Mouse (Mus musculus) cortical plate, adult 2 months (tissue): ENCODE results near the gene Tpgs1. TPM values are rescaled to one million over a fixed set of nuclear protein-coding genes. Genes with fewer than 3 reads are reported as not detected.

Source experiments
- H3K27ac ChIP-seq: fragments of 200-500 bp; 2 replicates; pipeline ENCODE4 v1.5.1; 2012; ENCODE audit warnings: low read length, control low read depth, inconsistent platforms; ENCODE audit not compliant: insufficient read depth
- H3K4me1 ChIP-seq: fragments of 200-500 bp; 2 replicates; pipeline ENCODE4 v1.6.1; 2011; ENCODE audit warnings: low read length; ENCODE audit not compliant: control insufficient read depth, insufficient read depth
- H3K4me3 ChIP-seq: fragments of 200-500 bp; 2 replicates; pipeline ENCODE4 v1.5.1; 2011; ENCODE audit warnings: mild to moderate bottlenecking, low read length, control low read depth; ENCODE audit not compliant: insufficient read depth
- CTCF ChIP-seq: fragments of 200-500 bp; IDR thresholded peaks from 2 replicates; pipeline ENCODE4 v1.5.1; 2011; ENCODE audit warnings: mild to moderate bottlenecking, control low read depth, low read length; ENCODE audit not compliant: insufficient read depth; ENCODE audit errors: extremely low read depth
- POLR2A ChIP-seq: fragments of 200-500 bp; IDR thresholded peaks from 2 replicates; pipeline ENCODE4 v1.6.1; 2011; ENCODE audit warnings: mild to moderate bottlenecking, low read length, control low read depth; ENCODE audit not compliant: insufficient read depth; ENCODE audit errors: extremely low read depth
- polyA plus RNA-seq: library from polyadenylated mRNA; depleted of rRNA; stranded (reverse); fragments of >200 nt; gene quantifications from 2 replicates; pipeline ENCODE4 v1.2.3, GENCODE M21; 2012

The Tpgs1 gene
- polyA plus RNA-seq, 1 experiment = 87.5 TPM

DNA sequence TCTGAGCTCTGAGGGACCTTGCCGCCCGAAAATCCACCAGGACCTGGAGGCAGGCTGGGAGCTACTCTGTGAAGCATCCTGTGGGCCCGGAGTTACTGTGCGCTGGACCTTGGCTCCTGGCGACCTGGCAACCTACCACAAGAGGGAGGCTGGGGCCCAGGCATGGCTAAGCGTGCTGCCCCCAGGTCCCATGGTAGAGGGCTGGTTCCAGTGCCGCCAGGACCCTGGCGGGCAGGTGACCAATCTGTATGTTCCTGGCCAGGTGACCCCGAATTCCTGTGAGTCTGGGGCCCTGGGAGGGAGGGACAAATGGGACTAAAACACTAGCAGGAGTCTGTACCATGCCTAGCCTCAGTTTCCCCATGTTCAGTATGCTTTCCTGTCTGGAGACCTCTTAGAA, 2.7 kb upstream of the Tpgs1 start:
- TF ChIP-seq POLR2A = no peak
- TF ChIP-seq CTCF = no peak
- no peak overlapping the region for H3K4me3 ChIP-seq
- H3K4me1 ChIP-seq = peaks cover 8% of the 10 kb centered on the region
- H3K27ac ChIP-seq = no peak overlapping the region

GRCm38 (mm10) chr10:79668076-79668475, 1.1 kb upstream of the Tpgs1 start:
- H3K27ac ChIP-seq = no peak overlapping the region
- TF ChIP-seq CTCF (no peak), POLR2A (no peak)
- H3K4me3 ChIP-seq = no peak overlapping the region
- H3K4me1 ChIP-seq = peaks cover 8% of the 10 kb centered on the region

GRCm38 (mm10) chr10:79669576-79670057, 448 bp downstream of the Tpgs1 start:
- H3K4me3 ChIP-seq = peak overlapping the region; percentile 45
- peak overlapping the region; percentile 87 for H3K27ac ChIP-seq
- TF ChIP-seq POLR2A = no peak
- no peak for TF ChIP-seq CTCF
- peaks cover 8% of the 10 kb centered on the region for H3K4me1 ChIP-seq

DNA sequence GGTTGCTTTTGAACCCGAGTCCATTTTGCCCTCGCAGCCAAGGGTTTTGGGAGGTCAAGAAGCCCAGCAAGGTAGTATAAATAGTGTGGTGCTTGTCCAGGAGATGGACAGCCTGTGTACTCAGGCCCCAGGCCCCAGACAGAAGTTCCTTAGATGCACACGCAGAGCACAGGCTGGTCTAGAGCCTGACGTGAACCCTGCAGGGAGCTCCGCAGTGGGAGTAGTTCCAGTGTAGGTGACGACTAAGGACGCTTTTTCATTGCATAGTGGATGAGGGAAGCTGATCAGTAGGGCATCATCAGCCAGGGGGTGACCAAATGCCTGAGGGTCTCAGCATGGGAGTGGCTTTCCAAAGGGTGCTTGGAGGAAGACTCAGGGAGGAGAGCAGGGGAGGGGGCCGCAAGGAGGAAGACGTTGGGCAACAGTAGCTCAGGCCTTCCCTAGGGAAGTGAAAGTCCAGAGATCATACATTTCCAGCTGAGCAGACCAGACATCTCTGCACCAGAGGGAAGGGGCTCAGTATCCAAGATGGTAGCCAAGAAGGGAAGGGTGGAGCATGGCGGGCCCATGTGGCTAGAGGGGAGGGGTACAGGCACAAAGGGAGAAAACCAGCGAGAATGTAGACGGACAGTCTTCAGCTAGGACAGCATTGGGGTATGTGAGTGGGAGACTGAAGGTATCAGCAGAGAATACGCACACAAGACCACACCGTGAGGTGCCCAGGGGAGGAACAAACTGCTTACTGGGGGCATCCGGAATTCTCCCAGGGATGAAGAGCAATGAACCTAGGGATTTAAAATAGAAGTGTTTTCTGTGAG, 1.1 kb downstream of the Tpgs1 start:
- TF ChIP-seq POLR2A (no peak), CTCF (no peak)
- peaks cover 8% of the 10 kb centered on the region for H3K4me1 ChIP-seq

GRCm38 (mm10) chr10:79671396-79672087, 2.4 kb downstream of the Tpgs1 start:
- Histone ChIP-seq H3K27ac (no peak overlapping the region), H3K4me1 (peaks cover 8% of the 10 kb centered on the region), H3K4me3 (no peak overlapping the region)
- TF ChIP-seq CTCF = no peak
- TF ChIP-seq POLR2A = no peak

More for the DNA sequence above, 1.1 kb downstream of the Tpgs1 start:
- peak overlapping the region; percentile 45 for H3K4me3 ChIP-seq
- no peak overlapping the region for H3K27ac ChIP-seq

DNA sequence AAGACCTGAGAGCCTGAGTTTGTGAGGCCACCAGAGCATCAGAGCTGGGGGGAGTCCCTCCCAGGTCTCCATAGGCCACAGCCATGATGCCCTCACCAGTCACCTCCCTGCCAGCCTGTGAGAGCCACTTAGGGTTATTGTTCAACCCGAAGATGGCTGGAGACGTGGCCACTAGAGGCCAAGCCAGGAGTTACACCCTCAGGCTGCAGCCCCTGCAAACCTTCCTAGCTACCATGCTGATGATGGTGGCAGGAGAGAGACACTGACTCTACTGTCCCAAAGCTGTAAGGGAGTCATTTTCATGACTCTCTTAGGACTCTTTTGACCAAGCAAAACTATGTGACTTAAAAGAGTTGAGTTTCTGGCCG, 2.9 kb downstream of the Tpgs1 start:
- H3K4me3 ChIP-seq = no peak overlapping the region
- no peak for TF ChIP-seq POLR2A
- TF ChIP-seq CTCF = no peak
- H3K4me1 ChIP-seq = peaks cover 8% of the 10 kb centered on the region
- H3K27ac ChIP-seq = no peak overlapping the region

GRCm38 (mm10) chr10:79673054-79673453, 3.9 kb downstream of the Tpgs1 start:
- TF ChIP-seq POLR2A (no peak), CTCF (no peak)
- Histone ChIP-seq H3K4me1 (peaks cover 8% of the 10 kb centered on the region), H3K27ac (no peak overlapping the region), H3K4me3 (no peak overlapping the region)

DNA sequence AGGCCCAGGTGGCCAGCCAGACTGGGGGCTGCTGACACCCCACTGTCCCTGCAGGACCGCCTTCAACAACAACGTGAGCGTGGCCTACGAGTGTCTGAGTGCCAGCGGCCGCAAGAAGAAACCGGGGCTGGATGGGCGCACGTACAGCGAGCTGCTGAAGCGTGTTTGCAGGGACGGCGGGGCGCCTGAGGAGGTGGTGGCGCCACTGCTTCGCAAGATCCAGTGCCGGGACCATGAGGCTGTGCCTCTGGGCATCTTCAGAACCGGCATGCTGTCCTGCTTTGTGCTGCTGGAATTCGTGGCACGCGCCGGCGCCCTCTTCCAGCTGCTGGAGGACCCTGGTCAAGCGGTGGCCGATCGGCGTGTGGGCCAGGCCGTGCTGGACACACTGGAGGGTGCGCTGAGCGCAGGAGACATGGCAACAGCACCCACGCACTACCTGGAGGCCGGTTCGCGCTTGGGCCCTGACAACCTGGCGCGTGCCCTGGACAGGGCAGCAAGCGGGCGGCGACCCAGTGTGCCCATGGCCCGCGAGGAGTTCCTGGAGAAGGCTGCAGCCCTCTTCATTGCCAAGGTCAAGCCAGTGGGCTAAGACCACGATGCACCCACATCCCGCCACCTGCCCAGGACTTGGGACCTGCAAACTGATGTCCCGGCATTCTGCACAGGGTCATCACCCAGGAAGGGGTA, 6.3 kb downstream of the Tpgs1 start:
- TF ChIP-seq CTCF = no peak
- TF ChIP-seq POLR2A = no peak
- Histone ChIP-seq H3K4me1 (peaks cover 5% of the 10 kb centered on the region), H3K4me3 (no peak overlapping the region), H3K27ac (no peak overlapping the region)

GRCm38 (mm10) chr10:79680606-79681495, 11.7 kb downstream of the Tpgs1 start:
- no peaks in the 10 kb centered on the region; the same call in 1 of the 2 replicates for H3K4me1 ChIP-seq
- peak overlapping the region; percentile 33 for H3K4me3 ChIP-seq
- peak overlapping the region; percentile 25; the same call in 1 of the 2 replicates for H3K27ac ChIP-seq
- no peak for TF ChIP-seq CTCF
- no peak for TF ChIP-seq POLR2A
